Mouse (Mus musculus): ENCODE measurements around the gene Esyt3.

Esyt3 gene

GRCm38 (mm10) chr9:99357921-99358692, at the start of gene Esyt3:
TSS of gene Esyt3 (minus strand) at chr9:99358557.
- DNase-seq (ENCODE audit: low spot score): no peak

- no peak for DNase-seq (ENCODE audit: low spot score)
Observed at GRCm38 (mm10) chr9:99401288-99401974, 43.1 kb upstream of the Esyt3 start.

GRCm38 (mm10) chr9:99400781-99401180, 42.4 kb upstream of the Esyt3 start:
- DNase-seq (ENCODE audit: low spot score): no peak

GRCm38 (mm10) chr9:99397056-99397815, 38.9 kb upstream of the Esyt3 start:
- DNase-seq (ENCODE audit: low spot score): no peak

- no peak for DNase-seq (ENCODE audit: low spot score)
Observed at GRCm38 (mm10) chr9:99394366-99394765, 36.0 kb upstream of the Esyt3 start.

GRCm38 (mm10) chr9:99393146-99393545, 34.8 kb upstream of the Esyt3 start:
- no peak for DNase-seq (ENCODE audit: low spot score)

GRCm38 (mm10) chr9:99391557-99391956, 33.2 kb upstream of the Esyt3 start:
- no peak for DNase-seq (ENCODE audit: low spot score)

- DNase-seq (ENCODE audit: low spot score): no peak
Observed at GRCm38 (mm10) chr9:99390716-99391115, 32.4 kb upstream of the Esyt3 start.

GRCm38 (mm10) chr9:99390201-99390600, 31.8 kb upstream of the Esyt3 start:
- DNase-seq (ENCODE audit: low spot score): no peak

- DNase-seq (ENCODE audit: low spot score): no peak
Observed at GRCm38 (mm10) chr9:99389506-99389905, 31.1 kb upstream of the Esyt3 start.

- no peak for DNase-seq (ENCODE audit: low spot score)
Observed at GRCm38 (mm10) chr9:99388856-99389255, 30.5 kb upstream of the Esyt3 start.

GRCm38 (mm10) chr9:99388078-99388477, 29.7 kb upstream of the Esyt3 start:
- DNase-seq (ENCODE audit: low spot score): no peak

GRCm38 (mm10) chr9:99382556-99382955, 24.2 kb upstream of the Esyt3 start:
- DNase-seq (ENCODE audit: low spot score): no peak

- no peak for DNase-seq (ENCODE audit: low spot score)
Observed at GRCm38 (mm10) chr9:99379194-99379593, 20.8 kb upstream of the Esyt3 start.

- DNase-seq (ENCODE audit: low spot score): no peak
Observed at GRCm38 (mm10) chr9:99376591-99377418, 18.4 kb upstream of the Esyt3 start.

GRCm38 (mm10) chr9:99368431-99368830, 10.1 kb upstream of the Esyt3 start:
- no peak for DNase-seq (ENCODE audit: low spot score)

- DNase-seq (ENCODE audit: low spot score): no peak
Observed at GRCm38 (mm10) chr9:99365906-99366305, 7.5 kb upstream of the Esyt3 start.

GRCm38 (mm10) chr9:99363076-99363475, 4.7 kb upstream of the Esyt3 start:
- DNase-seq (ENCODE audit: low spot score): no peak

GRCm38 (mm10) chr9:99361946-99362345, 3.6 kb upstream of the Esyt3 start:
- no peak for DNase-seq (ENCODE audit: low spot score)

- DNase-seq (ENCODE audit: low spot score): no peak
Observed at GRCm38 (mm10) chr9:99359012-99359411, 655 bp upstream of the Esyt3 start.

- DNase-seq (ENCODE audit: low spot score): no peak
Observed at GRCm38 (mm10) chr9:99357561-99357920, 816 bp downstream of the Esyt3 start.

- no peak for DNase-seq (ENCODE audit: low spot score)
Observed at GRCm38 (mm10) chr9:99355971-99356370, 2.4 kb downstream of the Esyt3 start.

Data from urinary bladder, postnatal 10 days (tissue).